Mouse (Mus musculus) lung, postnatal 36 days (tissue): ENCODE measurements around the gene Ecm2.

ENCODE experiments used
- DNase-seq: peaks from one replicate; pipeline ENCODE4 v3.0.0; 2022; ENCODE audit warnings: mixed read lengths

Gene Ecm2

DNA sequence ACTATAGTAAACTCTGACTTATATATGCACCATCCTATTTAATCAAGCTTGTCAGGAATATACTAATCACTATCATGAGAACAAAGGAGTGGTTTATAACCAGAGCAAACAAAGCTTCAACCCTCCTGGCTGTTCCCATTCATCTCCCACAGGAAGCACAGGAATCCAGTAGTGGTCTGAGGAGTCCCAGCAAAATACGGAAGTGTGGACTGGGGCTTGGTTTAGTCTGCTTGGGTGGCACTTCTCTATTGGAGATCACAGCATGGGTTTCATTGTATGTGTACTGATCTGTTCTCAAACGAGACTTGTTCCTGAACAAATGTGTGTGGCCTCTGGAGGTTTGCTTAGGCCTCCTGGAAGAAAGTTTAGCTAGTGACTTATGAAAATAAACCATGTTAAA, 14.2 kb downstream of the Ecm2 start:
- no peak for DNase-seq

DNA sequence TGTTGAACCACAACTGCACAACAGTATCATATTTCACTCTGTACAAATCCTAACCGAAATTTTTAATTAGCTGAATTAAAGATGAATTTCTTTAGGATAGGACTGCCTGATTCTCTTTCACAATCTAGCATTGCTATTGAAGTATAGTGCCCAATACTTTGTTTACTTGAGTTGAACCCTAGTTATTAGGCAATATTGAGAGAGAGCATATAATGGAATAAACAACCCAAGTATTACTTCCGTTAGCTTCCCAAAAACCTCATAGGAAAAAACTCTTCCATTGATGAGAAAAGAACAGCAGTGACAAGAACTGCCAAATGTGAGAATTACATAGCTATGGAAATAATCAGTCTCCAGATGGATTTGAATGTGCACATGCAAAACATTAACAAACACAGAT, 21.6 kb downstream of the Ecm2 start:
- no peak for DNase-seq

DNA sequence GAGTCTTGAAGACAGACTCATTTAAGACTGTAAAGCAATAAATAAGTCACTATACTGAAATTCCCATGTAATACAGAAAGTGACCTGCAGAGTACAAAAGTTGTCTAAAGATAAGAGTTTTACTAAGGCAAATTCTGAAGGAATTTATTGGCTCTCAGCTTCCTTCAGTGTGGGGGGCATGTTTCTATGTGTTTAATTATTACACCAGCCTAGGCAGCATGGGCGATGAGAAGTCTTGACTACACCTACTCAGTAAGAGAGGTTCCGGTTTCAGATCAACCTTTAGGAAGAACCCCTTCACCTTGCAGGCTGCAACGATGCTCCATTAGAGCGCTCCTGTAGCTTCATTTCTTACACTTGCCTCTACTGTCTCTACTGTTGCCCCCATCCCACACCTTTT, 26.0 kb downstream of the Ecm2 start:
- DNase-seq = no peak

DNA sequence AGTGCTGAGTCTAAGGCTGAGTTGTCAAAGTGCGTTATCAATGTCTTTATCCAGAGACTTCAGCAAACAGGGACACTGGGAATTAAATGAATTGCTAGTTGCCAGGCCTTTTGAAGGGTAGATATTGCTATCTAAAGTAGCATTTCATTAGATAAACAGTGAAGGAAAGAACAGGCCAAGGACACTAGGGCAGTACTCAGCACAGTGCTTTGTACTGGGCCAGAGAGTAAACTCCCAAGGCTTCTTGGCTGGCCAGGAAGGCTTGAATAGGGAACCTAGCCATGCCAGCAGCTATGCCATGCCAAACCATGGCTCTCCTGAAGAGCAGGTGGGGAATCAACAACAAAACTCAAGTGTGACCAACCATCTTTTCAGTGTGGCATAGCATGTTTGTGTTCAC, 32.3 kb downstream of the Ecm2 start:
- DNase-seq = no peak

DNA sequence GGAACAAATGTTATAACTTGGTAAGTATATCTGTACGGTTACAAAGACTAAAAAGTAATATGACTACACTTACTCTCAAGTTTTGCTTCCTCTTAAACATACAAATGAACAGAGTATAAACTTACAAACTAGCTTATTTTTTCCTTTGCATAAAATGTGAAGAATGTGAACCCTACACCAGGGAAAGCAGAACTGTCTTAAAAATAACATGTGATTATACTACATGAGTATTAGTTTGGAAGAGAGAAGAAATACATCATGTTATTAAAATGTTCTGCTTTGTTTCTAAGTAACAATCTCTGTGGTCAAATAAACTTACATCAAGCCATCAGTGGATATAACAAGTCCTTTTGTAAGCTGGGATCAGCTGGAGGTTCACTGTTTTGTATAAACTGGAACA, 34.1 kb downstream of the Ecm2 start:
- DNase-seq = no peak

DNA sequence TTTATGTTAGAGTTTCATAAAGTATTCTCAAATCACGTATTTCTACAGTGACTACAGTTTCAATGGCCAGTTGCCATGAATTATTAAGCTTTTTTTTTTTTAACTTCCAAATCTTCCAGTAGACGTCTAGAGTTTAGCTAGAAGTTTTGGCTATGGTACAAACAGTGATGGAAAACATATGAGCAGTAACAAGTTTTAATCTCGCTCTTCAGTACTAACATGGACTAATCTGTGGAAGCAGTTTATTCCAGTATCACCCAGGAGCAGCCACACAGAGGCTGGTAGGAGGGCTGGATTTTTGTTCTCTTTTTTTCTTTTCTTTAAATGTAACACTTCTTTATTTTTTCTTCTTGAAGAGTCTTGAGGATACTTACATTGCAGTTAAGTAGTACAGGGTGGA, 39.7 kb downstream of the Ecm2 start, which contains the start of gene Aspn:
Gene Aspn, plus strand, starts transcription at position 165 of the 400 bp plus-strand sequence.
- no peak for DNase-seq

DNA sequence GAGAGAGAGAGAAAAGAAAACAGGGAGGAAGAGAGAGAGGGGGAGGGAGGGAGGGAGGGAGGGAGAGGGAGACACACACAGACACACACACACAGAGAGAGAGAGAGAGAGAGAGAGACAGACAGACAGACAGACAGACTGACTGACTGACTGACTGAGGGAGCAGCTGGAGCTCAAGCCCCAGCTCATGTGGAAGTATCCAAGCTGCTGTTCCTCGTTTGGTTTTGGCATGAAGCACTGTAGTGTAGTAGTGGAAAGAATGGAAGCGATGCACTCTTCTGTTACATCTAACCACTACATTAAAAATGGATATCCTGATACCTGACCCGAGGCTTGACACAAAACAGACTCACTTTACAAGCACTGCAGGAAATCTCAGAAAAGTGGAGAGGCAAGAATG, 41.0 kb downstream of the Ecm2 start:
- peak; percentile 16 for DNase-seq

DNA sequence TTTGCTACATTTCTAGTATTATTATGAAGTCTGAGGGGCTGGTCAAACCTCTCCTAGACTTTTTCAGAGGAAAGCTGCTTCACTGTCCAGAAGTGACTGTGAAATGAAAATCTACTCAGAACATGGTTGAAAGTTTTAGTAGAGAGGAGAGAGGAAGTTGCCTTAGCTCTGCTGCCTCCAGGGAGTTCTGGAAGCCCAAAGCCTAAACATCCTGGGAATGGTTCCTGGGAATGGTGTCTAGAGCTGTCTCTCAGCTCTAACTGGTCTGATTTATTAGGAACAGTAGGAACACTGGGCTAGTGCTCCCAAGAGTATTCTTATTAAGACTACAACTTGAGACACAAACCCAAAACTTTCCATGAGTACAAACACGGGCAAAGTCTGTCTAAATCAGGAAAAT, 41.9 kb downstream of the Ecm2 start:
- DNase-seq = peak; percentile 35

DNA sequence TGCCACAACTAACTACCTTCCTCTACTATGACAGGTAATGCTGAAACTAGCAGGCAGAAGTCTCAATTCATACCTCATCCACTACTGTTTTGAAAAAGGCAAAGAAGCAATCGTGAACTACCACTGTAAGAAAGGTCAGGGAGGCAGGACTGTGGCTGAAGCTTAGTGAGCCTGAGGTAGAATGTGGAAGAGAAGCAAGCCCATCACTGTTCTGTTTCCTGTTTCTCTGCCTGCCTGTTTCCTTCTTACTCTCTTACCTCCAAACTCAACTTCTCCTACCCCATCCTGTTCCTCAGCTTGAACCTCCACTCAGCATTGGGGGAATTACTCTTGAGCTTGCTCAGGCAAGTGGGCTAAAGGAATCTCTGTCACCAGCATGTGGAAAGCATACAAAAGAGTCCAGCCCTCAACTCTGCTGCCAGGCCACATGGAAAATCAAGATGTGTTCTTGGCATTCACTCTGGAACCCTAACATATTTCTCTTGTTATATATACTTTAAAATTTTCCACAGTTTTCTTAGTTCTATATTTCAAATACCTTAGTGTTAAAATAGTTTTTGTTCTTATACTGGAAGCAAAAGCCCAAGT, 43.0 kb downstream of the Ecm2 start:
- DNase-seq = no peak

DNA sequence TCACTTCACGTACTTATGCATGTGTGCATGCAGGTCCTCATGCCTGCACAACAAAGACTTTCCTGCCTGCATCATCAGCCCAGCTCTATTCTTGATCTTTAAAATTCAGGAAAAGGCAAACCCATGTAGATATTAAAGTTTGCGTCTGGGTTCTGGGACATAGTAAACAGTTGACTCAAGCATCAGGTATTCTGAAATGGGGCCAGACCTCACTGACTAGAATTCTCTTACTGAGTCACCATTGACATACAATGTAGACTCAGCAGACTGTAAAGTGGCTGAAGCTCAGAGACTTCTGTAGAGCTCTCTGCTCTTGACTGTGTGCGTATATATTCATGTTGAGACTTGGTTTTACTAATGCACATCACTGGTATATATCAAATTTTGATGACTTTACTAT, 45.0 kb downstream of the Ecm2 start:
- DNase-seq = no peak

DNA sequence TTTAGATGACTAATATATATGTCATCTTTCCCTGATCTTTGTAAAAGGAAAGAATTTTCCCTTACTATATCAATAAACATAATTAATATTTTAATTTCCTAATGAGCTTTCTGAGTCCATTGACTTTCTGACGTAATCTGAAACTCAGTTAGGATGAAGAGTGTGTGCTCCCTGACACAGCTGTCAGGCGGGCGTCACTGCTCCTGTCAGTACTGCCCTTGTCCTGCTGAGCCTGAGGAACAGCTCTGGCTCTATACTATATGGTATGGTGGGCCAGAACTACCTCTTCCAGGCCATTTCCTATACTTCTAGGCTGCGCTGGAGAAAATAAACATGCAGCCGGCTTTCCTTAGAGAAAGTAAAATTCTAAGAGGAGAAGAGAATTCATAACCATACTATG, 49.9 kb downstream of the Ecm2 start:
- no peak for DNase-seq

DNA sequence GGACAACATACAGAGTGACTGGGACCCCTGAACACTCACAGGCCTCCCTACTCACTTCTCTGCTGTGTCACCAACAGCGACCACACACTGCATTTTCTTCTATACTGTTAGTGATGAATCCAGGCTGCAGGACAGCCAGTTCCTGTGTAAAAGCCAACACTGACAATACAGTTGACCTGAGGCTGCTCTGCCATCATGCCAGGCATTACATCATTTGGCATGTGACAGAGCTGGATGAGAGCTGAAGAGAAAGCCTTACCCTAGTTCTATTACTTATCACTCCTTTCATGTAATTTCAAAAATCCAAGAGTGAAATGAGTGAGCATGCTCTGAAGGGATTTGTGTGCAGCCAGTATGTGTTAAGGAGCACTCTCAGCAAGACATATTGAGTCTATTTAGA, 51.6 kb downstream of the Ecm2 start:
- peak; percentile 14 for DNase-seq

DNA sequence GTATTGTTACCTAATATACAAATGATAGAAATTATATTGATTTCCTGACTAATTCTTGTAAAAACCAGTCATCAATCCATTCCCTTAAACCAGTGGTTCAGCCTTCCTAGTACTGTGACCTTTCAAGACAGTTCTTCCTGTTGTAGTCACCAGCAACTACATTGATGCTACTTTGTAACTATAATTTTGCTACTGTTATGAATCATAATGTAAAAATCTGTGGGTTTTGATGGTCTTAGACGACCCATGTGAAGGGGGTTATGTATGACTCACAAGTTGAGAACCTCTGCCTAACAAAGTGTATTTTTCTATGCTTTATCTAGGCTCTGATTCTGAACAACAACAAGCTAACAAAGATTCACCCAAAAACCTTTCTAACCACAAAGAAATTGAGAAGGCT, 52.3 kb downstream of the Ecm2 start:
- no peak for DNase-seq

DNA sequence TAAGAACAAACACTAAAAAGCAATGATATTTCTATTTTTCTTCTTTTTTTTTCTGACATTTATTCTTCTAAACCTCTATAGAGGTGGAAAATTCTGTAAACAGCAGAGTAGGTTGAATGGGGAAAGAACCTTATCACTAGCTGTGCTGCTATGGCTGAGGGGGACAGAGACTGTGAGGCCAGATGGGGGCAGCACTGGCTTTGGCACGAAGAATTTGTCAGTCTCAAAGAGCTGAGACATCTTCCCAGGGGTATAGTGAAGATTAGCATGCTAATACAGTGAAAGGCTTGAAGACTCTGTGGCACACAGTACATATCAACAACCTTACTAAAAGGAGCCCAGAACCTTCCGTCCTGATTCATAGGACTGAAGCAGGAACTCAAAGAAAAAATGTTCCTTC, 54.6 kb downstream of the Ecm2 start:
- DNase-seq = peak; percentile 55

DNA sequence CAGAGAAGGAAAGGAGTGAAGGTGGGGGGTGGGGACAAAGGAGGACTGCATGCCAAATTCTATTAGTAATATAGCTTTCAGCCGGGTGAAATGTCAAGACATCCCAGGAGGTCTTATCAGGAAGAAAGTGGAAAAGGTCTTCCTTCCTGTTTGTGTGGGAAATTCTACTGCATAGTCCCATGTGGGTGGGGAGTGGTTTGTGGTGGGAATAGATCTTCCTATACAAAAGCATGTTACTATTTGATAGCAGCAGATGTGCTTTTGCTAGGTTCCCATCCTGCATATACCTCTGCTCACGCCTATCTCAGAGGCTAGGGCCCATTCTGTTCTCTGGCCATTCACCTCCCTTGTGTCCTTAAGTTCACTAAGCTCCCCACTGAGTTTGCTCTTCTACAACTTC, 56.3 kb downstream of the Ecm2 start:
- no peak for DNase-seq

DNA sequence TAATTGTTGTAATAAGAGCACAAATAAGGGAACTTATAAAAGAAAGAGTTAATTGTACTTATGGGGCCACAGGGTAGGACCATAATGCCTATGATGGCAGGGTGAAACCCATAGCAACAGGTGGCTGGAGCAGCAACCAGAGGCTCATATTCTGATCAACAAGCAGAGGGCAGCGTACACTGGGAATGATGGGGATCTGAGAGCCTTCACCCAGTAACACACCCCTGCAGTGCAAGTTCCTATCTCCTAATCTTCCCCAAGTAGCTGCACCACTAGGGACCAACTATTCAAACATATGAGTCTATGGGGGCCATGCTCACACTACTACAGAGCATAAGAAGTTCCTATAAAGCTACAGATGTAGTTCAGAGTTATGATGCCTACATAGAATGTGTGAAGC, 59.7 kb downstream of the Ecm2 start:
- no peak for DNase-seq

DNA sequence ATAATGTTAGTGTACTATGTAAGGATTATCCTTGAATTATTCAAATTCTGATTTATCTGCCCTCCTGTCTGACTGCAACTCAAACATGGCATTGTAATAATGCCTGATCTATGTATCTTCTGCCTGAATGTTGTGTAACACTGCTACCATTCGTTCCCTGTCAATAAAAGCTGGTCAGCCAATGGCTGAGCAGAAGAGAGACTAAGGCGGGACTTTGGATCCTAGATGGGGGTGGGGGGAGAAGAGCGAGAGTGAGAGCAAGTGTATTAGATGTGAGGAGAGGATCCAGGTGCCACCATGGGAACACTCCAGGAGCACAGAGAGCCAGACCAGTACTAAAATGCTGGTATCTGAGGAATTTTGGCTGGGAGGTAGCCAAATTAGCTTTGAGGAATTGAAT, 65.8 kb downstream of the Ecm2 start:
- no peak for DNase-seq

DNA sequence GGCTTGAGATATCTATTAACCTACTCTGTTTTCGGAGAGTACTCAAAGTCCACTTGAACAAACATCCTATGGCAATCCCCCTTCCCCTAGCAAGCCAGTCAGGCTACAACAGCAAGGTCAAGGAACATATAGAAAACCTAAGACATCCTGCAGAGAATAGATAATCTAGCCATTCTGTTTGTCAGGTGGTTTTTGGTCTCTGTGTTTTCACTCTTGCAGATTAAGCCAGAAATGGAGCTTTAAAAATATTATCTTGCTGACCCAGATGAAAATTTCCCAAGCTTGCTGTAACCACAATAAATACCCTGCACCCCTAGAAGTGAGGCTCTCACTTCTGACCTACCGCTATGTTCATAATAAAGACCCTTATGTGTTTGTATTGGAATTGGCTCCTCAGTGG, 66.8 kb downstream of the Ecm2 start:
- DNase-seq = no peak

DNA sequence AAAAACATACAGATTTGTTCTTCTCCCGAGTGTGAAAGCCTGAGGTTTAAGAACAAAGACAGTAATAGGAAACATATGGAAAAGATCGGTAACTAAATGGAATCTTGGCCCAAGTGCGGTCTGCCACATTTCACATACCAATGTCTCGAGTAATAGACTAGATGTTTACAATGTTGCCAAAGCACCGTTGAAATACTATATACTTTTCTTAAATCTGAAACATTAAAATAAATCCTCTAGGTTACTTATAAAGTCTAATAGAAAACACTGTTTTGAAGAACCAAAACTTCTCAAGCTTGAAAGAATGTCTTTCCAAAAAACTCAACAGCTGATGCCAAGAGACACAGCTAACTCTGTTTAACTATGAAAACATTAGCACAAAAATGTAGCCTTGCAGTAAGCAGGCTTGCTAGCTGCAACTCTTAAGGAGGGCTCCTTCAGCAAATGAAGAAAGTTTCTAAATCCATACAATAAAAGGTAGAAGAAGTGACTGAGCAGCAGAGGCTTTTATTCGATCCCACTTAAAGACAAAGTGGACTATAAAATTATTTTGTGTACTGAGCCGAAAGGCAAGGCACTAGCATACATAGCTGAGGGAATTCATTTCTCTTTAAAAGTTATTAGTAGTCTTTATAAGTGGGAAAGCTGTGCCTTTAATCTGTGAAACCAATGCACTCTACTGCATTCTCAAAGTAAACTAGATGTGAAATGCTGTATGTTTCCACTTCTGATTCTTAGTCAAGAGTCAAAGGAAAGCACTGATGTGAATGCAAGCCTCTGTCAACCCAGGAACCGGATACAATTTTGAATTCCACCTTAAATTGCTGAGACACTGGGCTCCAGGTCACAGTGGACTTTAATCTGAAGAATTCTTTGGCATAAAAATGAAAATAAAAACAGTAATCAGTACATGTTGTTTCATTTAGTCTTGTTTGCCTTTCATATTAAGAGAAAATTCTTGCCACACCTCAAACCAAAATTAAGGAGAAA, 77.2 kb downstream of the Ecm2 start, which contains the start of gene Omd:
Gene Omd, plus strand, starts transcription at position 922 of the 990 bp plus-strand sequence.
- peak; percentile 23 for DNase-seq
